Mouse (Mus musculus): ENCODE results near the gene Prrg4.
"Not testable (repeated sequence)": the region's sequence is repeated elsewhere in the genome, so short reads cannot be mapped to it uniquely, and the experiment has no call there.

DNA sequence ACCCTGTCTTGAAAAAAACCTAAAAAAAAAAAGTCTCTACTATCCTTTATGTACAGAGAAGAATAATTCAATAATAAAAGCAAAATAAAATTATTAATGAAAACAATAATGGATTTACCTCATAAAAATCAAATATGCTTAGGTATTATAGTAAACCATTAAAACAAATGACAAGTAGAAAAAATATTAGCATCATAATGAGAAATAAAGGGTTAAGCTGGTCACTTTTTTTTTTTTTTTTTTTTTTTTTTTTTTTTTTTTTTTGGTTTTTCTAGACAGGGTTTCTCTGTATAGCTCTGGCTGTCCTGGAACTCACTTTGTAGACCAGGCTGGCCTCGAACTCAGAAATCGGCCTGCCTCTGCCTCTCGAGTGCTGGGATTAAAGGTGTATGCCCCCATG is 8.4 kb upstream of the Prrg4 start:
- TF ChIP-seq CTCF, EP300 (IDR thresholded peaks at IDR 0.05; ENCODE audit: low read depth): not testable (repeated sequence)

Data from heart, postnatal 0 days (tissue).